Mouse (Mus musculus) brown adipose tissue, adult 24 weeks (tissue): ENCODE data around the gene Aanat. TPM values are rescaled to one million over a fixed set of nuclear protein-coding genes. Genes with fewer than 3 reads are reported as not detected.

Experiments
- H3K27ac ChIP-seq: fragments of 200-500 bp; replicated peaks from 2 replicates; pipeline ENCODE4 v1.5.1; 2012; ENCODE audit warnings: low read depth, mild to moderate bottlenecking, low read length
- H3K4me1 ChIP-seq: fragments of 200-500 bp; 2 replicates; pipeline ENCODE4 v1.6.1; 2012; ENCODE audit warnings: low read length, mixed read lengths; ENCODE audit not compliant: control insufficient read depth, insufficient read depth, insufficient read length
- H3K4me3 ChIP-seq: fragments of 200-500 bp; 2 replicates; pipeline ENCODE4 v1.5.1; 2012; ENCODE audit warnings: low read depth, mild to moderate bottlenecking, low read length, moderate library complexity; ENCODE audit not compliant: insufficient read depth
- polyA plus RNA-seq: library from polyadenylated mRNA; stranded (reverse); fragments of >200 nt; gene quantifications from 2 replicates; pipeline ENCODE4 v1.2.4, GENCODE M21; 2012; ENCODE audit not compliant: missing spikeins, insufficient read depth, insufficient read length

Gene Aanat
- polyA plus RNA-seq, 1 experiment = not detected

- H3K4me1 ChIP-seq = no peaks in the 10 kb centered on the region
- no peak overlapping the region for H3K27ac ChIP-seq
- no peak overlapping the region for H3K4me3 ChIP-seq
These were observed 784 bp downstream of the Aanat start for GRCm38 (mm10) chr11:116586801-116587631.

DNA sequence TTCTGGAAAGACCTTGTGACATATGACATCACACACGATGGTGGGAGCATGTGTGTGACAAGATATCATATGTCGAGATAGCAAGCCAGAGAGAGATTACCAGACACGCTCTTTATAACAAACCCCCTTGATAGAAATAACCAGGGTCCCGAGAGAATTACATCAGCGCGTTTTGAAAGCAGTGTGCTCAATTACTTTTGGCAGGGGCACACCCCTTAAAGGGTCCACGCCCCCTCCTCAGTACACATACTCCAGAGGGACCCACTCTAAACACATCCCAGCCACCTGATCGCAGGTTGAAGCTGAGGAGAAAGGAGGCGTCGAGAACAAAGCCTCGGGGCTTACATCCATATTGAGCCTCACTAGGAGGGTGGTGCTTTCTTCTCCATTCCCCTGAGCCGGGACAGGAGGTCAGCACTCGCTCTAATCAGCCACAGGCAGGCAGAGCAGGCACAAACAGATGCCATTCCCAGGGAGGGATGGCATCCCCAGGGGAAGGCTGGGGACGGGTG, 2.8 kb downstream of the Aanat start:
- no peak overlapping the region for H3K27ac ChIP-seq

DNA sequence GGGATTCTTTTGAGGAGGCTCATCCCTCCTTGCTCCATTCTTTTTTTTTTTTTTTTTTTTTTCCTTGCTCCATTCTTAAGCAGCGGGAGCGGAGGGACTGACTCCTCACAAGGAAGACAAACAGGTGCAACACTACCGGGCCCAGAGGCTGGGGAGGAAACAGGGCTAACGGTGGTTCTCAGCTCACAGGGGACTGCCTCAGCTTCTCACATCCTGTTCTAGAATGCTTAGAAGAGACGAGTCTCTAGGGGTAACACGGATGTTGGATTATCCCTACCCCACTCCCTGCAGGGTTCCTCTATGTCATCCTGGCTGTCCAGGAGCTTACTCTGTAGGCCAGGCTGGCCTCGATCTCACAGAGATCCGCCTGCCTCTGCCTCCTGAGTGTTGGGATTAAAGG, 3.3 kb downstream of the Aanat start:
- no peak overlapping the region for H3K4me3 ChIP-seq
- H3K4me1 ChIP-seq = no peaks in the 10 kb centered on the region
- no peak overlapping the region for H3K27ac ChIP-seq

More for the DNA sequence above, 2.8 kb downstream of the Aanat start:
- Histone ChIP-seq H3K4me1 (no peaks in the 10 kb centered on the region), H3K4me3 (no peak overlapping the region)

DNA sequence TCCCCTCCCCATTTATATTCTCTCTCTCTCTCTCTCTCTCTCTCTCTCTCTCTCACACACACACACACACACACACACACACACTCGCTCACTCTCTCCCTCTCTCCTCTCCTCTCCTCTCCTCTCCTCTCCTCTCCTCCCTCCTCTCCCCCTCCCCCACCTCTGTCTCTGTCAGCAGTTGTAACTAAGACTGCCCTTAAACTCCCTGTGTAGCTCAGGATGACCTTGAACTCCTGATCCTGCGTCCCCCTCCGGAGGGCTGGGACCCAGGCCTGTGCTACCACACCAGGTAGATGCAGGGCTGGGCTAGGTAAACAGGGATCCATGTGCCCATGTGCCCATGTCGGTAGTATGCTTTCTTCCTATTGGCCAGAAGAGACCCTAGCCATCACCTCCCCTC, 5.4 kb downstream of the Aanat start:
- Histone ChIP-seq H3K4me3 (no peak overlapping the region), H3K27ac (no peak overlapping the region), H3K4me1 (no peaks in the 10 kb centered on the region)

GRCm38 (mm10) chr11:116592428-116592827, 6.2 kb downstream of the Aanat start:
- Histone ChIP-seq H3K4me3 (no peak overlapping the region), H3K4me1 (no peaks in the 10 kb centered on the region), H3K27ac (no peak overlapping the region)

- no peak overlapping the region for H3K4me3 ChIP-seq
- no peak overlapping the region for H3K27ac ChIP-seq
These were observed 7.1 kb downstream of the Aanat start for GRCm38 (mm10) chr11:116593345-116593744.

GRCm38 (mm10) chr11:116596766-116597165, 10.5 kb downstream of the Aanat start:
- Histone ChIP-seq H3K4me3 (no peak overlapping the region), H3K4me1 (no peaks in the 10 kb centered on the region), H3K27ac (no peak overlapping the region)

More at GRCm38 (mm10) chr11:116593345-116593744, 7.1 kb downstream of the Aanat start:
- no peaks in the 10 kb centered on the region for H3K4me1 ChIP-seq

DNA sequence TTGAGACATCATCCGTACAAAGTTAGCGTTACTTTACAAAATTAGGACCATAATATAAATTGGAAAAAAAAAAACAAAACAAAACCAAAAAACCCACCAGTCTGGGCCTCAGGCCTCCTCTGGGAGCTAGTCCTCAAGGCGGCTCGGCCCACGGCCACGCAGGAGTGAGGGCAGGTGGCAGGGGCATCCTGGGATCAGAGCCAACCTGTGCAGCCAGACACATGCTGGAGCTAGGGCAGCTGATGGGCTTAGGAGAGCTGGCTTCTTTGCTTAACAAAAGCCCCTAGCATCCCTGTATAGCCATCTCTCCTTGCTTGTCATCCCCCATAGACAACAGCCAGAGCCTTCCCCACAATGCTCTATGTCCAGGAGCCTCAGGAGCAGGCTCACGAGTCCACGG, 12.0 kb downstream of the Aanat start:
- no peak overlapping the region for H3K27ac ChIP-seq
- H3K4me3 ChIP-seq = no peak overlapping the region
- no peaks in the 10 kb centered on the region for H3K4me1 ChIP-seq

GRCm38 (mm10) chr11:116599230-116599629, 13.0 kb downstream of the Aanat start:
- H3K4me3 ChIP-seq = no peak overlapping the region
- H3K27ac ChIP-seq = no peak overlapping the region
- no peaks in the 10 kb centered on the region for H3K4me1 ChIP-seq

- Histone ChIP-seq H3K4me1 (no peaks in the 10 kb centered on the region), H3K4me3 (no peak overlapping the region), H3K27ac (no peak overlapping the region)
These were observed 14.9 kb downstream of the Aanat start for GRCm38 (mm10) chr11:116601166-116601565.

- Histone ChIP-seq H3K27ac (no peak overlapping the region), H3K4me1 (no peaks in the 10 kb centered on the region), H3K4me3 (no peak overlapping the region)
These were observed 15.8 kb downstream of the Aanat start for GRCm38 (mm10) chr11:116602043-116602442.

DNA sequence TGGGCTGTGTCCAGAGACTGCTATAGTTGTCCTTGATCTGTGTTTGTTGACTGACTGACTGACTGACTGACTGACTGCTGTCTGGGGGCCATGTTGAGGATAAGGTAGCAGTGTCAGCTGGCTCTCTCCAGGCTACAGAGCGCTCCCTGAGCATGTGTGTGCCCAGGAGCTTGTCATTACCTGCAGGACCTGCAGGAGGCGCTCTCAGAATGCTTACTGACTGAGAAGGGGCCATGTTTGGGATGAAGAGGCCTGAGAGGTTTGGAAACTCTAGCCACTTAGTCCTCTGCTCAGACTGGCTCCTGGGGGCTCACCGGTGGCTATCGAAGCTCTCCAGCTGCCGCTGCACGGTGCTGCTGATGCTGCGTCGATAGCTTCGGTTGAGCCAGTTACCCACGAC, 17.1 kb downstream of the Aanat start:
- H3K27ac ChIP-seq = no peak overlapping the region
- no peaks in the 10 kb centered on the region for H3K4me1 ChIP-seq
- H3K4me3 ChIP-seq = no peak overlapping the region

DNA sequence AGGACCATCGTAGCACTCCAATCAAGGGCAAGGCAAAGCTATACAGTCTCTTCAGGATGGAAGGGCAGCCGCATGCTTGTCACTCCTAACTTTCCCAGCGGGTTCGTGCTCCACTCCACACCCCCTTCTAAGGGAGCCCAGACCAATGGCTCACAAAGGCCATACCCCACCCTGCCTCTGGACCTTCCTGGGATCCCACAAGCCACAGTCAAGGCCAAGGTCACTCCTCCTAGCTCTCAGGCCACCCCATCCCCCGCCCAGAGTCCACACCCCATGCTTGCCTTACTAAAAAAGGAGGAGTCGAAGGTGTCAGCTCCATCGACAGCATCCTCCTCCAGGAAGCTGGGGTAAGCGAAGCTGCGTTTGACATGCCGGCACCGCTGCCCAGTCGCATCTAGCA, 17.9 kb downstream of the Aanat start:
- H3K4me3 ChIP-seq = no peak overlapping the region
- H3K4me1 ChIP-seq = no peaks in the 10 kb centered on the region
- no peak overlapping the region for H3K27ac ChIP-seq

GRCm38 (mm10) chr11:116607717-116608116, 21.5 kb downstream of the Aanat start:
- H3K4me3 ChIP-seq = no peak overlapping the region
- no peaks in the 10 kb centered on the region; the same call in 1 of the 2 replicates for H3K4me1 ChIP-seq
- no peak overlapping the region for H3K27ac ChIP-seq

DNA sequence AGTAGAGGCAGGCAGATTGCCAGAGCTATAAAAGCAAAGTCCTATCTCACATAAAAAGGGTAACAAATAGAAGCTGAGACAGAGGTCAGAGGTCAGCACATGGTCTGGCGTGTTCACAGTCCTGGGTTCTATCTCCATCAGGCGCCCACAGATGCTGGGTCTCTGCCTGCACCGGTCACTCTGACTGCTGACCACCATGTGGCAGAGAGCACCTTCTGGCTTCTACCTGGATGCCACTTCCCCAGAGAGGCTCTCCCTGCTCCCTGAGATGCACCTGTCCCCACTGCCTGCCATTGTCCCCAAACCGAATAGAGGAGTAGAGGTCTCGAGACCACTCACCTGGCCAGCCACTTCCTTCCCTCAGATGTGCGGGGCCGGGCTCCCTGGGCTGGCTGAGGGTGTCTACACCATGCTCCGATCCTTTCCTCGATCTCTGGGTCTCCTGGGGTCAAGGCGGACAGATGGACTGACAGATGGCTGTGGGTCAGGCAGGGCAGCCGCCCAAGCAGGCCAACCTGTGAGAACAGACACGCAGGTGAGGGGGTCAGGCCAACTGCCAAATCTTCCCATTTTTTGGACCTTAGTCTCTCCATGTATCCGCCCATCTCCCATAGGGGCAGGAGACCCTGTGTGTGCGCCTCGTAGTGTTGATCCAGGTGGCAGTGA, 23.9 kb downstream of the Aanat start:
- Histone ChIP-seq H3K27ac (no peak overlapping the region), H3K4me1 (peaks cover 3% of the 10 kb centered on the region; the same call in 1 of the 2 replicates), H3K4me3 (no peak overlapping the region)
